Mouse (Mus musculus): ENCODE measurements at regions not wholly inside any gene's neighbourhood (a gene's known extent, or its start where the extent isn't known, plus 50 kb on each side); places are given as distances from the start of the nearest gene placed in this dataset.
A peak's percentile ranks its signal among the peaks of the same experiment; 100 is the strongest.
"Not testable (repeated sequence)": the region's sequence is repeated elsewhere in the genome, so short reads cannot be mapped to it uniquely, and the experiment has no call there.

DNA sequence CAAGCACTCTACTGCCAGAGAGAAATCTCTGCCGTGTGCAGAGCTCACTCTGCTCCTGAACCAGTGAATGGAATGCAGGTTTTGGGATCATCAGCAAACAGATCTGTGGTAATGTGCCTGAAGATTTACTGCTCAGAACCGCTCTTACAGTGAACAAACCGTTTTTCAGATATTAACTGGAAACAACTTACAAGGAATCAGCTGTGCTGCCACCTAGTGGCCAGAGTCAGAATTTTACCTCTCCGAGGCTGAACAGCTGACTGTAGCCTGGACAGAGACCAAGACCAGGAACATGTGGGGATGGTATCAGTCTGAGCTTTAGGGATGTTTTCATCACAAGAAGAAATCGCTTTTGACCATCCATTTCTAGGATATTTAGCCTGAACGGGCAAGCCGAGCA is 65.3 kb downstream of the Gm15023 start:
- not testable (repeated sequence) for ATAC-seq (ENCODE audit: insufficient number of reproducible peaks, low FRiP score); H3K27ac ChIP-seq (ENCODE audit: poor library complexity, severe bottlenecking); H3K9me3 ChIP-seq (replicated peaks); H3K9ac ChIP-seq; H3K36me3 ChIP-seq; H3K4me1 ChIP-seq (replicated peaks); H3K4me3 ChIP-seq; H3K4me2 ChIP-seq; H3K27me3 ChIP-seq (replicated peaks)
- 30% methylated on average over 7 of the region's 7 CpGs for WGBS

- not testable (repeated sequence) for ATAC-seq (ENCODE audit: insufficient number of reproducible peaks, low FRiP score)
Measured at GRCm38 (mm10) chrX:135110866-135111265, 66.6 kb downstream of the Gm15023 start.

GRCm38 (mm10) chrX:135101594-135101993 is 75.8 kb downstream of the Gm15023 start:
- no peak overlapping the region for H3K4me3 ChIP-seq
- H3K9me3 ChIP-seq (replicated peaks), result no peaks in the 10 kb centered on the region
- no peak overlapping the region for H3K27ac ChIP-seq (ENCODE audit: poor library complexity, severe bottlenecking)
- no peaks in the 10 kb centered on the region for H3K36me3 ChIP-seq
- no peaks in the 10 kb centered on the region for H3K4me1 ChIP-seq (replicated peaks)
- no peak overlapping the region for H3K9ac ChIP-seq
- H3K4me2 ChIP-seq, result no peak overlapping the region
- WGBS, result 43% methylated on average over 3 of the region's 3 CpGs
- ATAC-seq (ENCODE audit: insufficient number of reproducible peaks, low FRiP score), result no peak
- peaks cover 3% of the 10 kb centered on the region; the same call in 1 of the 2 replicates for H3K27me3 ChIP-seq (replicated peaks)

More at GRCm38 (mm10) chrX:135110866-135111265, 66.6 kb downstream of the Gm15023 start:
- not testable (repeated sequence) for H3K27me3 ChIP-seq (replicated peaks); H3K9me3 ChIP-seq (replicated peaks); H3K4me1 ChIP-seq (replicated peaks); H3K9ac ChIP-seq; H3K4me3 ChIP-seq; H3K4me2 ChIP-seq; H3K27ac ChIP-seq (ENCODE audit: poor library complexity, severe bottlenecking); H3K36me3 ChIP-seq
- WGBS, result 19% methylated on average over 4 of the region's 4 CpGs

DNA sequence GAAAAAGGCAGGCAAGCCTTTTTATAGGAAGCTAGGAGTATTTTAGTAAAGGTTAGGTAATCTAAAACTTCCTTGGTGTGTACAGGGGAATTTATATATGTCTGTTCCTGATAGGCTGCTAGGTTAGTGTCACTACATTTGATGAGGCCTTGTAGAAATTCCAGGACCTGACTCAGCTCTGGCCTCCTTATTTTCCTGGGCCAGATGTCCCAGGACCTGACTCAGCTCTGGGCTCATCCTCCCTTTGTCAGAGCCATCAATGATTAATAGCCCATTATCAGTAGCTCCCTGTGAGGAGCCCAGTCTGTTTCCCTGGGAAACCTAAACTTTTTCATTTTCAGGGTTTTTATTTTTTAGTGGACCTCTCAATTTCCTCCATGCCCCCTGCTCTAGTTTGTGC is 79.3 kb downstream of the Gm15023 start:
- Histone ChIP-seq H3K4me3 (no peak overlapping the region), H3K4me2 (no peak overlapping the region), H3K4me1 (replicated peaks) (no peaks in the 10 kb centered on the region), H3K9me3 (replicated peaks) (no peaks in the 10 kb centered on the region), H3K9ac (no peak overlapping the region), H3K27me3 (replicated peaks) (peaks cover 3% of the 10 kb centered on the region; the same call in 1 of the 2 replicates), H3K36me3 (no peaks in the 10 kb centered on the region), H3K27ac (ENCODE audit: poor library complexity, severe bottlenecking) (no peak overlapping the region)
- ATAC-seq (ENCODE audit: insufficient number of reproducible peaks, low FRiP score), result no peak

DNA sequence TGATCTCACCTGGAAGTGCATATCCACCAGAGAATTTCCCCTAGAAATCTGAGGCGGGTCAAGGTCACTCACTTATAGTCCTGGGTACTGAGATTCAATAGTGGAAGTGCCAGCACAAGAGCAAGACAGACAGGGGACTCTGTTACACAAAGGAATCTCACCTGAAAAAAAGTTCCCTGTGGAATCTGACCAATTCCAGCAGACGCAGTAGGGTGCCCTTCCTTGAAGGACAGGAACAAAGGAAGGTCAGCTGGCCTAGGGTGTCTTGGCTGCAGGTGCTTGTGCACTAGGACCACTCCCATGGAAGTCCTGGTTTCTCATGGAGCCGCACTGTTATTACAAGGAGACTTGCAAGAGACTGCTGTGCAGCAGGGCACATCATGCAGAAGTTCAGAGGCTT is 81.2 kb downstream of the Gm15023 start:
- Histone ChIP-seq H3K9ac (no peak overlapping the region), H3K9me3 (replicated peaks) (no peaks in the 10 kb centered on the region), H3K4me3 (no peak overlapping the region), H3K27ac (ENCODE audit: poor library complexity, severe bottlenecking) (no peak overlapping the region), H3K27me3 (replicated peaks) (peaks cover 3% of the 10 kb centered on the region; the same call in 1 of the 2 replicates), H3K4me1 (replicated peaks) (no peaks in the 10 kb centered on the region), H3K4me2 (no peak overlapping the region), H3K36me3 (no peaks in the 10 kb centered on the region)
- 56% methylated on average over 3 of the region's 3 CpGs for WGBS
- no peak for ATAC-seq (ENCODE audit: insufficient number of reproducible peaks, low FRiP score)

GRCm38 (mm10) chrX:135091074-135091473 is 82.1 kb upstream of the Zmat1 start:
- not testable (repeated sequence) for H3K9me3 ChIP-seq (replicated peaks); H3K27me3 ChIP-seq (replicated peaks); ATAC-seq (ENCODE audit: insufficient number of reproducible peaks, low FRiP score); H3K27ac ChIP-seq (ENCODE audit: poor library complexity, severe bottlenecking); H3K36me3 ChIP-seq; H3K4me3 ChIP-seq; H3K4me2 ChIP-seq; H3K9ac ChIP-seq; H3K4me1 ChIP-seq (replicated peaks)
- WGBS, result 17% methylated on average over 3 of the region's 3 CpGs

- not testable (repeated sequence) for H3K4me2 ChIP-seq; H3K4me3 ChIP-seq; H3K9me3 ChIP-seq (replicated peaks); H3K9ac ChIP-seq; H3K27ac ChIP-seq (ENCODE audit: poor library complexity, severe bottlenecking); ATAC-seq (ENCODE audit: insufficient number of reproducible peaks, low FRiP score); H3K36me3 ChIP-seq; H3K27me3 ChIP-seq (replicated peaks); H3K4me1 ChIP-seq (replicated peaks)
- WGBS, result 44% methylated on average over 7 of the region's 7 CpGs
Measured at GRCm38 (mm10) chrX:135087068-135087579, 78.1 kb upstream of the Zmat1 start.

DNA sequence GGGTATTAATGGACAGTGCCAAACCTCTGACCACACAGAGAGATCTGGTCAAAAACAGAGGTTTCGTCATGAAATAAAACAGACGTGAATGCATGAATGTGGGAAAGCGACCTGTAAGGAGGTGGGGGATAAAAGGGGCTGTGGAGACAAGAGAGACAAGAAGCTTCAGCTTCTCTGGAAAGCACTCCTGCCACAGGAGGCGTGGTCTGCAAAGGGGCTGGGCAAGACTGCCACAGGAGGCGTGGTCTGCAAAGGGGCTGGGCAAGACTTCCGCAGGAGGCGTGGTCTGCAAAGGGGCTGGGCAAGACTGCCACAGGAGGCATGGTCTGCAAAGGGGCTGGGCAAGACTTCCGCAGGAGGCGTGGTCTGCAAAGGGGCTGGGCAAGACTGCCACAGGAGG is 77.6 kb upstream of the Zmat1 start:
- H3K36me3 ChIP-seq; ATAC-seq (ENCODE audit: insufficient number of reproducible peaks, low FRiP score); H3K9me3 ChIP-seq (replicated peaks); H3K4me3 ChIP-seq; H3K27me3 ChIP-seq (replicated peaks); H3K4me1 ChIP-seq (replicated peaks); H3K9ac ChIP-seq: not testable (repeated sequence)
- Histone ChIP-seq H3K4me2 (peak overlapping the region; percentile 33; the same call in 1 of the 2 replicates), H3K27ac (ENCODE audit: poor library complexity, severe bottlenecking) (peak overlapping the region; percentile 47; the same call in 1 of the 2 replicates)
- 18% methylated on average over 8 of the region's 9 CpGs for WGBS

DNA sequence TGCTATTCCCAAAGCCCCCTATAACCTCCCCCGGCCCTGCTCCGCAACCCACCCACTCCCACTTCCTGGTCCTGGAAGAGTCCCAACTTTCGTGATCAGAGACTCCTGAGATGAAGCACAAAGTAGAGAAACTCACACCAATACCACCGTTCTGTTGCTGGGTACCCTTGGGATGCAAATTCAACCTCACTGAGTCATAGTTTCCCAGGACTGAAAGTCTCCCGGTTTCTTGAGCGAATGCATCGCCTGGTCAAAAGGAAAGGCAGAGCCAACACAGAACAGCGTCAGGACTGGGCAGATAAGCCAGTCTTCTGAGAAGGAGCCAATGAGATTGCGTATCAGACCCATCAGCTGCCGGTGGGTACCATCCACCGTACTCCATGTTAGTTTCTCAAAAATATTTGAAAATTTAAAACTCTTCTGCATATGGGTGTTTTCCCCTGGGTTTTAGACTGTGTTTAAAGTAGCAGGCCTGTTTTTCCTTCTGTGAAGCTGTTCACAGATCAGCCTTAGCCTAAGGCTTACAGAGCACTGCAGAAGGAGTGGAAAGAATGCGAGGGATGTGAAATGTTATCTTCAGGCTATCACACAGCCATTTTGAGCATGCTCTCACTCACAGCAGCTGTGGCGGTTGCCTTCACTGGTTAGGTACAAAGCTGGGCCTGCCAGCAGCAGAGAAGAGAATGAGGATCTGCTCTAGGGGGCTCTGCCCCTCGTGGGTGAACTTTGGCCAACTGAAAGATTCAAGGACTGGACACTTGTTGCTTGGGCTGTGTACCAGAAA is 77.0 kb upstream of the Zmat1 start:
- ATAC-seq (ENCODE audit: insufficient number of reproducible peaks, low FRiP score), result peak; percentile 75
- H3K4me3 ChIP-seq; H3K36me3 ChIP-seq; H3K27me3 ChIP-seq (replicated peaks); H3K4me1 ChIP-seq (replicated peaks); H3K9ac ChIP-seq; H3K9me3 ChIP-seq (replicated peaks): not testable (repeated sequence)
- 46% methylated on average over 14 of the region's 14 CpGs for WGBS
- peak overlapping the region; percentile 47; the same call in 1 of the 2 replicates for H3K27ac ChIP-seq (ENCODE audit: poor library complexity, severe bottlenecking)
- H3K4me2 ChIP-seq, result peak overlapping the region; percentile 33

- Histone ChIP-seq H3K27ac (ENCODE audit: poor library complexity, severe bottlenecking) (no peak overlapping the region), H3K9ac (no peak overlapping the region), H3K4me2 (no peak overlapping the region), H3K36me3 (no peaks in the 10 kb centered on the region), H3K4me1 (replicated peaks) (peaks cover 12% of the 10 kb centered on the region), H3K9me3 (replicated peaks) (no peaks in the 10 kb centered on the region), H3K27me3 (replicated peaks) (no peaks in the 10 kb centered on the region), H3K4me3 (no peak overlapping the region)
- ATAC-seq (ENCODE audit: insufficient number of reproducible peaks, low FRiP score), result no peak
- 78% methylated on average over 2 of the region's 2 CpGs for WGBS
Measured at GRCm38 (mm10) chrX:135080380-135081158, 71.6 kb upstream of the Zmat1 start.

- no peak for ATAC-seq (ENCODE audit: insufficient number of reproducible peaks, low FRiP score)
Measured at GRCm38 (mm10) chrX:135079388-135079787, 70.4 kb upstream of the Zmat1 start.

More at GRCm38 (mm10) chrX:135079388-135079787, 70.4 kb upstream of the Zmat1 start:
- Histone ChIP-seq H3K4me1 (replicated peaks) (peaks cover 12% of the 10 kb centered on the region), H3K27me3 (replicated peaks) (no peaks in the 10 kb centered on the region), H3K27ac (ENCODE audit: poor library complexity, severe bottlenecking) (no peak overlapping the region), H3K4me2 (no peak overlapping the region), H3K9ac (no peak overlapping the region), H3K9me3 (replicated peaks) (no peaks in the 10 kb centered on the region), H3K4me3 (no peak overlapping the region), H3K36me3 (no peaks in the 10 kb centered on the region)
- whole genome bisulfite sequencing, result 67% methylated on average over 2 of the region's 2 CpGs

Measured in heart, embryonic 12.5 days (tissue).